Mouse (Mus musculus): Measurements from ENCODE around the gene Ttll5. TPM values are rescaled to one million over a fixed set of nuclear protein-coding genes. Genes with fewer than 3 reads are reported as not detected.

The Ttll5 gene
- total RNA-seq, 1 experiment from 2014 or later: 21.9 TPM

DNA sequence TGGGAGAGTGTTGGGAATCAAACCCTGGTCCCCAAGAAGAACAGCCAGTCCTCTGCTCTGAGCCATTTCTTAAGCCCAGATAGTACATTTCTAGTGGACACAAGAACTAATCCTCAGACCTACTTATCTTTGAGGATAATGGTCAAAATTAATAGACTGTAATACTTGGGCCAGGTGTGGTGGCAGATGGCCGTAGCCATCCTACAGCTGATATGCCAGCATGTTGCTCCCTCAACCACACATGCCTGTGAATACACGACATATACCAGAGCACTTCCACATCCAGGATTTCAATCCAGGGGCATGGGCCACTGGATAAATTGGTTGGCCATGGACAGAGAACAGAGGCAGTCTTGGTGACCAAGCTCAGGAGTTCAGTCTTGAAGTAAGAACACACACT is 230.8 kb downstream of the Ttll5 start:
- no peak for DNase-seq

- DNase-seq: peak; percentile 38
Measured at GRCm38 (mm10) chr12:86056976-86057375, 232.5 kb downstream of the Ttll5 start.

DNA sequence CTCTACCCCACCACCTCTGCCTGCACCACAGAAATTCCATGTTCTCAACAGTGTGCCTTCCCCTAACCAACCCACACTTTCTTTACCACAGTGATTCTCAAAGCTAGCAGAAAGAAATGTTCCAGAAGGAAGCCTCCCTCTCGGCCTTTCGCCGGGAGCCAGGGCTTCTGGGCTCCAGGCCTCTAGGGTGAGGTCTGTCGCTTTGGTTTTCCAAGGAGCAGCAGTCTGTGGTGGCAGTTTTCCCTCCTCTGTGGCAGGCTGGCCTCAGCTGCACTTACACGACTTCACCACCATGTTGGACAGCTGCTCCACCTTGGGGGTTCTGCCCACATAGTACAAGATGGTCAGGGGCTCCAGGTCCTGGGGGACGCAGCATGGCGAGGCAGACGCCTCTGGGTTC is 233.1 kb downstream of the Ttll5 start:
- no peak for DNase-seq

GRCm38 (mm10) chr12:86059341-86059740 is 234.9 kb downstream of the Ttll5 start:
- peak; percentile 42 for DNase-seq

- no peak for DNase-seq
Measured at GRCm38 (mm10) chr12:86064796-86065195, 240.3 kb downstream of the Ttll5 start.

GRCm38 (mm10) chr12:86071432-86071831 is 247.0 kb downstream of the Ttll5 start:
- no peak for DNase-seq

- DNase-seq: no peak
Measured at GRCm38 (mm10) chr12:86074681-86075080, 250.2 kb downstream of the Ttll5 start.

- DNase-seq: no peak
Measured at GRCm38 (mm10) chr12:86075358-86075757, 250.9 kb downstream of the Ttll5 start.

DNA sequence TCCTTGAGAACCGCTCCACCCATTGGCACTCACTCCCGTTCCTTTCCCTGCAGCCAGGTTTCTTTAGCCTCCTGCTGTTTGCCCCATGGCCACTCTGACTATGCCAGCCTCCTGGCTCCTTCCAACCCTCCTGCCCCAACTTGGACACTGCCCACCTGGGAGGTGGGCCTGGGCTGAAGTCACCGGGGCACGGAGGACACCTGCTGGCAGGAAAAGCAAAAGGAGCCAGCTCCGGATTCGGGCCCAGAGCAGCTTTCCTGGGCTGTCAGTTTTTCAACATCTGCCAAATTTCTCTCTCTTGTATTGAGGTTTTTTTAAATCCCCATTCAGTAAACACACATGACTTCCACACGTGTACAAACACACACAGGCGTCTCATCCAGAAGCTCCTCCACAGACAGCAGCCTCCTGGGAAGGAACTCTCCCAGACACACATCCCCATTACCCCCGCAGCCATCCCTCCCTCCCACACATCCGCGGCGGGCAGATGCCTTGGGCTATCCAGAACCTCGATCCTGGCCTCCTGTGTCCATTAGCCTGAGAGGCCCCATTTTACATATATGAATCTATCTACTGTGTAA is 252.0 kb downstream of the Ttll5 start:
- peak; percentile 58 for DNase-seq

- no peak for DNase-seq
Measured at GRCm38 (mm10) chr12:86077322-86077721, 252.9 kb downstream of the Ttll5 start.

DNA sequence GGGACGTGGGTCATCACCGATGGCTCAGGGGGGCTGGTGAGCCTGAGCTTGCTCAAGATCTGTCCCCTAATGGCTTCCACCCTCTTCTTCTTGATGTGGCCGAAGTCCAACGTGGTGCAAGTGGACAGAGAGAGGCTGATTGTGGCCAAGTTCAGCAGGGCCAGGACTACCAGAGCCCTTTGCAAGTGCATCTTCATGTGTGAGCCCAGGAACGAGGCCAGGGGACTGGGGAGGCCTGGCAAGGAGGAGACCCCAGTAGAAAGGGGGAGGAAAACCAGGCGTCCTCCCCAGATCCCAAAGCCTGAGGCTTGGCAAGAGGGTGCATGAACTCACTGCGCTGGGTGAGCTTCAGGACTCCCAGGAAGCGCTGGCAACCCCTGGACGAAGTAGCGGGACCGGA is 253.3 kb downstream of the Ttll5 start:
- DNase-seq: no peak

DNA sequence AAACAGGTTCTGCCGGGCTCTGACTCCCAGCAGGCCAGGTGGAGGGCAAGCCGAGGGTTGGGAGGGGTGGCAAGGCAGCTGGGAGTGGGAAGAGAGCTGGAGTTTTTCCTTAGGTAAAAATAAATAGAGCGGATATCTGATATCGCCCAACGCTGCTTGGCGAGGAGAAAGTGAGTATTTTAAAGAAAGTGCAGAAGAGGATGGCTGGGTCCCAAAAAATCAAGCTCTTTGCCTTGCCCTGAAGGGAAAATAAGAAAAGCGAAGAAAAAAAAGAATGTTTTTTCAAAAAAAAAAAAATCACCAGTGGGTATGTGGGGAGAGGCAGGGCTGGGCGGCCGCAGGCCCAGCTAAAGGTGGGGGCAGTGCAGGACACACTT is 253.7 kb downstream of the Ttll5 start:
- no peak for DNase-seq

GRCm38 (mm10) chr12:86078553-86079201 is 254.2 kb downstream of the Ttll5 start, which contains the start of gene Tgfb3:
Gene Tgfb3 (minus strand): TSS chr12:86079041.
- peak; percentile 55 for DNase-seq

GRCm38 (mm10) chr12:86079202-86079667 is 254.8 kb downstream of the Ttll5 start:
- peak; percentile 95 for DNase-seq

DNA sequence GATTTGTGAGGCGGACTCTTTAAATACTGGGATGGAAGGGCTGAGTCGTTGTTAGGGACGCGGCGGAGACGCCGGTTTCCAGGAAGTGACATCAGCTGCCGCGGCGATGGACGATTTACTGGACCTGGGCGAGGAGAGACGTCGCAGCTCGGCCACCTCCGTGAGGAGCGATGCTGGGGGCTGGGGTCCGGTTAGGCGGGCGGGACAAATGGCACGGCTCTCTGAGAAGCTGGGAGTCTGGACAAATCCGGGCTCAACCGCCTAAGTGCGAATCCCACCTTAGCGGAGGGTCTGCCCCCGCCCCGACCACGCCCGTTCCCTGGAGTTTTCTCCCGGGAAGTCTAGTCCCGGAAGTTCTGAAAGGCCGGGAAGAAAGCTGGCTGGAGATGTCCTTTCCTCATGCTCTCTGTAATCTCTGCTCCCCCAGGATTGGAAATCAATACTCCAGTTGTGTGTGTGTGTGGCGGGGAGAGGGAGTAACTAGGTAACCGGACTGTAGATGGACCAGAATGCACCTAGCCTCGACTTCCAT is 258.1 kb downstream of the Ttll5 start, which contains the start of gene Ift43:
TSS of gene Ift43 (plus strand) at position 61 of the 532 bp plus-strand sequence.
- DNase-seq: peak; percentile 92

- DNase-seq: no peak
Measured at GRCm38 (mm10) chr12:86085873-86086272, 261.4 kb downstream of the Ttll5 start.

DNA sequence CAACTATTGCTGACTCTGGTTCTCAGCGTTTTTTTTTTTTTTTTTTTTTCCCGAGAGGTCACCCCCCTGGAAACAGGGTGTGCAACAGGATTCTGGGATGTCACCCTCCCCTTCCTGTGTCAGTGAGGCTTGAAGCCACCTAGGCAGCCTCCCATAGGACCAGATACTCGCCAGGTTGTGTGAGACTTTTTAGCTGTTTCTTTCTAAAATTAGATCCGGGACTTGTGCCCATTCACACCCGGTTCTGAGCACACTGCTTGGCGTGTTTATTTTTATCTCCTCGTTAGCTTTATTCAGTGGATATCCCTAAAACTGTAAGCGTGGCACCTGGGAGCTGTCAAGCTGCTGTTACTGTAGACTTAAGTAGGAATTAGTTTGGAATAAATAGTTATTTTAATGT is 262.1 kb downstream of the Ttll5 start:
- no peak for DNase-seq

GRCm38 (mm10) chr12:86088042-86088441 is 263.6 kb downstream of the Ttll5 start:
- peak; percentile 29 for DNase-seq

DNA sequence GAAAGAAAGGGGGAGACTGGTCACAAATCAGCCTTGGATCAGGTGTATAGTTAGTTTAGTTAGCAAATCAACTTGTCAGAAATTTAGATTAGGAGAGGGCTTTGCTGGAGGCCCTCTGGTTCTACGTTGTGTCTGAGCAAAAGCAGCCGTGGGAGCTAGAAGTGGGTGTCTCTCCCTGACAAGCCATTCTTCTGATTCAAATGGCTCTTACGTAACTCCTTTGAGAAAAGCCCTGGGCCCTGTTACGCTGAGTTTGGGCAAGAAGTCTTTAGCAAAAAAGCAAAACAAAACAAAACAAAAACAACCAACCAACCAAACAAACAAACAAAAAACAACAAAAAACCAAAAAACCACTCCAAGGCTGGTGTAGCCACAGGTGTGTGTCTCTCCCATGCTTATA is 266.3 kb downstream of the Ttll5 start:
- DNase-seq: no peak

GRCm38 (mm10) chr12:86091601-86092132 is 267.2 kb downstream of the Ttll5 start:
- peak; percentile 33 for DNase-seq

DNA sequence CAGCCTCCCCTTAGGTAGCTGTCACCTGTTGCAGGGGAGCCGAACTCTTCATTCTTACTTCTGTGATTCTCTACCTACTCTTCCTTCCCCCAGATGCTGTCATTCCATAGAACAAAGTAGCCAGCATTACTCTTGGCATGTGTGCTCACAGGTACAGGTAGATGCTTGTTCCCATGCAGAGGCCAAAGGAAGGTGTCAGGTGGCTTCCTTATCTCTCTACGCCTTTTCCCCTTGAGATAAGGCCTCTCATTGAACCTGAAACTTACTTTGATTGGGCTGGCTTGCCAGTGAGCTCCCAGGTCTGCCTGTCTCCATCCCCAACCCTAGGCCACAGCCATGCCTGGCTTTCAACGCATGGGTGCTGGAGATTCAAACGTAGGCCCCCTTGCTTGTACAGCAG is 269.6 kb downstream of the Ttll5 start:
- no peak for DNase-seq

- no peak for DNase-seq
Measured at GRCm38 (mm10) chr12:86095806-86096205, 271.3 kb downstream of the Ttll5 start.

GRCm38 (mm10) chr12:86097781-86098180 is 273.3 kb downstream of the Ttll5 start:
- no peak for DNase-seq
